Mouse (Mus musculus) forebrain, embryonic 13.5 days (tissue): ENCODE measurements around the gene Syce3. TPM values are rescaled to one million over a fixed set of nuclear protein-coding genes. Genes with fewer than 3 reads are reported as not detected.

Source experiments
- ATAC-seq: fragments of 200-750 bp; cut with Nextera tagmentation; 2 replicates; pipeline ENCODE4 v1.8.0; 2017
- H3K27ac ChIP-seq: fragments of 300-500 bp; sonication (generic); 2 replicates; pipeline ENCODE4 v1.5.1; 2015; ENCODE audit warnings: inconsistent platforms, mild to moderate bottlenecking, moderate library complexity
- H3K27me3 ChIP-seq: fragments of 300-500 bp; sonication (generic); 2 replicates; pipeline ENCODE4 v1.6.1; 2015; ENCODE audit warnings: mild to moderate bottlenecking, inconsistent platforms
- H3K36me3 ChIP-seq: fragments of 300-500 bp; sonication (generic); 2 replicates; pipeline ENCODE4 v1.6.1; 2015; ENCODE audit warnings: mild to moderate bottlenecking, inconsistent platforms; ENCODE audit not compliant: poor library complexity, severe bottlenecking
- H3K4me1 ChIP-seq: fragments of 300-500 bp; sonication (generic); 2 replicates; pipeline ENCODE4 v1.6.1; 2015; ENCODE audit warnings: inconsistent platforms
- H3K4me2 ChIP-seq: fragments of 300-500 bp; sonication (generic); 2 replicates; pipeline ENCODE4 v1.6.1; 2015; ENCODE audit warnings: inconsistent platforms, mild to moderate bottlenecking, moderate library complexity
- H3K4me3 ChIP-seq: fragments of 300-500 bp; sonication (generic); 2 replicates; pipeline ENCODE4 v1.5.1; 2015; ENCODE audit warnings: mild to moderate bottlenecking, inconsistent platforms
- H3K9ac ChIP-seq: fragments of 300-500 bp; sonication (generic); 2 replicates; pipeline ENCODE4 v1.6.1; 2015; ENCODE audit warnings: mild to moderate bottlenecking, inconsistent platforms
- H3K9me3 ChIP-seq: fragments of 300-500 bp; sonication (generic); replicated peaks from 2 replicates; pipeline ENCODE4 v1.6.1; 2016; ENCODE audit warnings: inconsistent platforms
- WGBS: fragments of 180-500 bp; shearing (Covaris S2); methylation state at CpG from one replicate; pipeline ENCODE4 v1.1.7; 2015; 5-methylcytosine and 5-hydroxymethylcytosine counted together
- polyA plus RNA-seq: library from polyadenylated mRNA; unstranded; fragments of >200 nt; fragmentation: Nextera tagmentation; extraction: Ambion mirVana; gene quantifications from 2 replicates; pipeline ENCODE4 v1.2.1, GENCODE M21; 2015

The Syce3 gene
- polyA plus RNA-seq, 1 experiment from 2014 or later = not detected

GRCm38 (mm10) chr15:89356372-89356771 is 53.9 kb downstream of the Syce3 start:
- Histone ChIP-seq H3K9me3 (no peaks in the 10 kb centered on the region), H3K9ac (peak overlapping the region; percentile 90), H3K27ac (peak overlapping the region; percentile 81), H3K27me3 (no peaks in the 10 kb centered on the region), H3K4me3 (peak overlapping the region; percentile 85), H3K4me2 (peak overlapping the region; percentile 83), H3K4me1 (peaks cover 41% of the 10 kb centered on the region), H3K36me3 (peaks cover 47% of the 10 kb centered on the region)
- WGBS = under 1% methylated on average over 15 of the region's 15 CpGs
- ATAC-seq = peak; percentile 61

GRCm38 (mm10) chr15:89355241-89356187 is 54.8 kb downstream of the Syce3 start, which contains the start of the genes Lmf2 and Ncaph2:
TSS of gene Lmf2 (minus strand) at chr15:89355659.
TSS of gene Ncaph2 (plus strand) at chr15:89355719.
- Histone ChIP-seq H3K27ac (peak within 1 kb of the TSS; percentile 81), H3K27me3 (no peaks in the 10 kb centered on the region), H3K4me2 (peak within 1 kb of the TSS; percentile 83), H3K4me3 (peak within 1 kb of the TSS; percentile 85), H3K9ac (peak within 1 kb of the TSS; percentile 90), H3K9me3 (no peaks in the 10 kb centered on the region), H3K36me3 (peaks cover 47% of the 10 kb centered on the region), H3K4me1 (peaks cover 41% of the 10 kb centered on the region)
- under 1% methylated on average over 61 of the region's 64 CpGs for WGBS
- peak; percentile 94 for ATAC-seq

GRCm38 (mm10) chr15:89354455-89354854 is 55.8 kb downstream of the Syce3 start:
- H3K36me3 ChIP-seq = peaks cover 51% of the 10 kb centered on the region
- peak overlapping the region; percentile 90 for H3K9ac ChIP-seq
- peak overlapping the region; percentile 85 for H3K4me3 ChIP-seq
- peak overlapping the region; percentile 83 for H3K4me2 ChIP-seq
- H3K27ac ChIP-seq = no peak overlapping the region; the same call in 1 of the 2 replicates
- H3K4me1 ChIP-seq = peaks cover 41% of the 10 kb centered on the region
- no peak for ATAC-seq
- no peaks in the 10 kb centered on the region for H3K9me3 ChIP-seq
- 87% methylated on average over 7 of the region's 7 CpGs for WGBS
- H3K27me3 ChIP-seq = no peaks in the 10 kb centered on the region

GRCm38 (mm10) chr15:89353837-89354236 is 56.5 kb downstream of the Syce3 start:
- no peak for ATAC-seq
- no peak overlapping the region; the same call in 1 of the 2 replicates for H3K4me3 ChIP-seq
- WGBS = 94% methylated on average over 16 of the region's 16 CpGs
- H3K4me2 ChIP-seq = peak overlapping the region; percentile 83; the same call in 1 of the 2 replicates
- H3K36me3 ChIP-seq = peaks cover 51% of the 10 kb centered on the region
- no peak overlapping the region for H3K27ac ChIP-seq
- peaks cover 37% of the 10 kb centered on the region for H3K4me1 ChIP-seq
- peak overlapping the region; percentile 90; the same call in 1 of the 2 replicates for H3K9ac ChIP-seq
- H3K27me3 ChIP-seq = no peaks in the 10 kb centered on the region
- no peaks in the 10 kb centered on the region for H3K9me3 ChIP-seq

GRCm38 (mm10) chr15:89352795-89353194 is 57.5 kb downstream of the Syce3 start:
- peaks cover 30% of the 10 kb centered on the region for H3K4me1 ChIP-seq
- H3K27ac ChIP-seq = no peak overlapping the region
- H3K27me3 ChIP-seq = no peaks in the 10 kb centered on the region
- H3K4me3 ChIP-seq = no peak overlapping the region
- peaks cover 46% of the 10 kb centered on the region for H3K36me3 ChIP-seq
- no peak overlapping the region for H3K9ac ChIP-seq
- 98% methylated on average over 12 of the region's 12 CpGs for WGBS
- H3K4me2 ChIP-seq = no peak overlapping the region
- no peaks in the 10 kb centered on the region for H3K9me3 ChIP-seq
- no peak for ATAC-seq

- Histone ChIP-seq H3K36me3 (peaks cover 46% of the 10 kb centered on the region), H3K27me3 (no peaks in the 10 kb centered on the region), H3K4me1 (peaks cover 23% of the 10 kb centered on the region), H3K27ac (no peak overlapping the region), H3K9ac (no peak overlapping the region), H3K4me2 (no peak overlapping the region), H3K4me3 (no peak overlapping the region), H3K9me3 (no peaks in the 10 kb centered on the region)
- ATAC-seq = no peak
- WGBS = 97% methylated on average over 14 of the region's 14 CpGs
Observed at GRCm38 (mm10) chr15:89352054-89352453, 58.2 kb downstream of the Syce3 start.

GRCm38 (mm10) chr15:89351302-89351701 is 59.0 kb downstream of the Syce3 start:
- Histone ChIP-seq H3K4me2 (no peak overlapping the region), H3K9ac (no peak overlapping the region), H3K27ac (no peak overlapping the region), H3K4me3 (no peak overlapping the region), H3K9me3 (no peaks in the 10 kb centered on the region), H3K4me1 (peaks cover 15% of the 10 kb centered on the region), H3K27me3 (no peaks in the 10 kb centered on the region), H3K36me3 (peaks cover 46% of the 10 kb centered on the region)
- no peak for ATAC-seq
- WGBS = 91% methylated on average over 15 of the region's 15 CpGs

- H3K36me3 ChIP-seq = peaks cover 46% of the 10 kb centered on the region
- no peak overlapping the region for H3K4me3 ChIP-seq
- ATAC-seq = no peak
- no peaks in the 10 kb centered on the region for H3K27me3 ChIP-seq
- no peak overlapping the region for H3K4me2 ChIP-seq
- H3K27ac ChIP-seq = no peak overlapping the region
- no peak overlapping the region for H3K9ac ChIP-seq
- WGBS = 88% methylated on average over 5 of the region's 5 CpGs
- H3K4me1 ChIP-seq = peaks cover 14% of the 10 kb centered on the region
- no peaks in the 10 kb centered on the region for H3K9me3 ChIP-seq
Observed at GRCm38 (mm10) chr15:89350447-89350846, 59.9 kb downstream of the Syce3 start.

- Histone ChIP-seq H3K4me1 (no peaks in the 10 kb centered on the region), H3K27ac (no peak overlapping the region), H3K36me3 (no peaks in the 10 kb centered on the region), H3K9me3 (no peaks in the 10 kb centered on the region), H3K27me3 (no peaks in the 10 kb centered on the region), H3K4me3 (no peak overlapping the region), H3K9ac (no peak overlapping the region), H3K4me2 (no peak overlapping the region)
- no peak for ATAC-seq
- WGBS = 86% methylated on average over 3 of the region's 3 CpGs
Observed at GRCm38 (mm10) chr15:89343325-89343724, 67.0 kb downstream of the Syce3 start.

GRCm38 (mm10) chr15:89341678-89342077 is 68.6 kb downstream of the Syce3 start:
- H3K4me1 ChIP-seq = no peaks in the 10 kb centered on the region
- no peak for ATAC-seq
- no peak overlapping the region for H3K9ac ChIP-seq
- no peaks in the 10 kb centered on the region for H3K36me3 ChIP-seq
- H3K4me2 ChIP-seq = no peak overlapping the region
- no peaks in the 10 kb centered on the region for H3K9me3 ChIP-seq
- no peak overlapping the region for H3K4me3 ChIP-seq
- no peak overlapping the region for H3K27ac ChIP-seq
- H3K27me3 ChIP-seq = no peaks in the 10 kb centered on the region
- WGBS = 54% methylated on average over 1 of the region's 1 CpGs
